Mouse (Mus musculus): Measurements from ENCODE around the gene Nxph1. TPM values are rescaled to one million over a fixed set of nuclear protein-coding genes. Genes with fewer than 3 reads are reported as not detected.

Gene Nxph1
- polyA plus RNA-seq, 1 experiment, result not detected

DNA sequence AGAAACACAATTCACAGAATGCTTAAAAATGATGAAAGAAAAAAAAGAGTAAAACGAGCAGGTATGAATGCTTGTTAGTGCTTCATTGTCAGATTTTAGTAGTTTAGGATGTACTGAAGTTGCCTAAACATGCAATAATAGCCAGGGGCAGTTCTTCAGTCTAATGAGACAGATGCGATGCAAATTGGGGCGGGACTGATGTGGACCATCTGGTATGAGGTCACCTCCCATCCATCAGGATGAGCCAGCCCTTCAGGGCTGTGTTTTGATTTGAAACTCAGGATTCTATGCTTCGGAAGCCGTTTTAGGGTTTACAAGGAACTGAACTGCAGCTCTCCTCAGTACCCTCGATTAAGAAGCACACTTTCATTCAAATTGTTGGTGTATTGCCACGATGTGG is 121.7 kb downstream of the Nxph1 start:
- 66% methylated on average over 7 of the region's 7 CpGs for WGBS
- H3K4me3 ChIP-seq (ENCODE audit: low read depth, low read length), result no peak overlapping the region
- no peaks in the 10 kb centered on the region for H3K4me1 ChIP-seq (ENCODE audit: control insufficient read depth, insufficient read depth, insufficient read length, low read length)
- TF ChIP-seq CTCF (IDR thresholded peaks at IDR 0.05; ENCODE audit: extremely low read depth, insufficient read length, insufficient replicate concordance, low read depth, low read length), result no peak
- no peak for TF ChIP-seq POLR2A (IDR thresholded peaks at IDR 0.05; ENCODE audit: low read depth, low read length)
- no peak overlapping the region for H3K27ac ChIP-seq (ENCODE audit: insufficient read depth, low read depth, low read length)
- no peaks in the 10 kb centered on the region for H3K27me3 ChIP-seq (ENCODE audit: control insufficient read depth, insufficient read depth, low read length)
- no peaks in the 10 kb centered on the region for H3K36me3 ChIP-seq (ENCODE audit: control insufficient read depth, insufficient read depth, low read length)

DNA sequence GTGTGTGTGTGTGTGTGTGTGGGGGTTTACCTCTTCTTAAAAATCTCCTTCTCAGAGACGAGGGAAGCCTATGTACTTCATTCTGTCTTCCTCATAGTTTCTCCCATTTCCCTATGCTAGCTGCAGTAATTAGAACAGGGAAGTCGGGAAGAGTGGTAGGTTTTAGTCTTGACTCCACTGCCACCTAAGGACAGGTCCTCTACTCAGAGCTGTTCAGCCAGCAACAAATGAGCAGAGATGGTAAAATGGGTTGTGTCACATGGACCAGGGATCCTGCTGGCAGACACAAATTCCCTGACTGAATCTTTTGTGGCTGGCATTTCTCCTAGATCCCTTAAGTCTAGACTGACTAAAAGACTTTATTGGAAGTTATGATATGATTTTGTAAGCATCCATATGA is 128.2 kb downstream of the Nxph1 start:
- no peaks in the 10 kb centered on the region for H3K27me3 ChIP-seq (ENCODE audit: control insufficient read depth, insufficient read depth, low read length)
- 55% methylated on average over 2 of the region's 2 CpGs for WGBS
- TF ChIP-seq CTCF (IDR thresholded peaks at IDR 0.05; ENCODE audit: extremely low read depth, insufficient read length, insufficient replicate concordance, low read depth, low read length), result no peak
- TF ChIP-seq POLR2A (IDR thresholded peaks at IDR 0.05; ENCODE audit: low read depth, low read length), result no peak
- no peak overlapping the region for H3K27ac ChIP-seq (ENCODE audit: insufficient read depth, low read depth, low read length)
- H3K36me3 ChIP-seq (ENCODE audit: control insufficient read depth, insufficient read depth, low read length), result no peaks in the 10 kb centered on the region
- H3K4me1 ChIP-seq (ENCODE audit: control insufficient read depth, insufficient read depth, insufficient read length, low read length), result no peaks in the 10 kb centered on the region
- no peak overlapping the region for H3K4me3 ChIP-seq (ENCODE audit: low read depth, low read length)

DNA sequence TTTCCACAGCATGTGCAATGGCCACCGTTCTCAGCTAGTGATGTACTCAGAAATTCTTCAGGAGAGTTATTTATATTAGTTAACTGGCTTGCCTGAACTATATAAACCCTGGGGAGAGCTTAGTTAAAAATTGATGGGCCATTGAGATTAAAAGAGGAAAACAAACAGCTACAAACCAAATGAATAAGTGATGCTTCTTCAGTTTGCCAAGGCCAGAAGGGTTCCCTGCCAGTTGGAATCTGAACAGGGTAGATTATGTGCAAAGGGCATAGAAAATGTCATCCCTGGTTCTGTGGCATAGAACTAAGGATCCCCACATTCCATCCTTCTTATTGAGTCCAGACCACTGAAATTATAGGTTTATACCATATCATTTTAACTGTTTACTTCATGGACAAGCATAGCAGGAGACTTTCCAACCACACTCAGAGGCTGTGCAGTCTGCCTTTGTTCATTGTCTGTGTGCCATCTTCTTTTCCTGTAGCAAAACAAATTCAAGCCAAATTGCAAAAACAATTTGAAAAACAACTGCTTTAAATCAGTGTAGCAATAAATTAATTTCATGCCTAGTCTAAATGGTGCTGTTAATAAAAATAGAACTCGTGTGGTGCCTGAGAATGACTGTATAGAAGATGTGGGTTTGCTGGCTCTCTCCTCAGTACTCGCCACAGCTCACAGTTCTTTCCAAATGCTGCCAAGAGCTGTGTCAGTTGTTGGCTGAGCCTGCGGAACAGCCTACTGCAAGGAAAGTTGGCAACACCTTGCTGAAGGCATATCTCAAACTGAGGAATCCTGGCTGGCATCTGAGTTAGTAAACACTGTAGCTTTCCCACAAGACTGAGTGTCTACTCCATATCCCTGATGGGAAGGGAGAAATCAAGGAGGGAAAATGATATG is 129.8 kb downstream of the Nxph1 start:
- no peaks in the 10 kb centered on the region for H3K4me1 ChIP-seq (ENCODE audit: control insufficient read depth, insufficient read depth, insufficient read length, low read length)
- H3K27ac ChIP-seq (ENCODE audit: insufficient read depth, low read depth, low read length), result no peak overlapping the region
- TF ChIP-seq CTCF (IDR thresholded peaks at IDR 0.05; ENCODE audit: extremely low read depth, insufficient read length, insufficient replicate concordance, low read depth, low read length), result no peak
- no peak for TF ChIP-seq POLR2A (IDR thresholded peaks at IDR 0.05; ENCODE audit: low read depth, low read length)
- no peak overlapping the region for H3K4me3 ChIP-seq (ENCODE audit: low read depth, low read length)
- WGBS, result 58% methylated on average over 4 of the region's 4 CpGs
- H3K36me3 ChIP-seq (ENCODE audit: control insufficient read depth, insufficient read depth, low read length), result no peaks in the 10 kb centered on the region
- H3K27me3 ChIP-seq (ENCODE audit: control insufficient read depth, insufficient read depth, low read length), result no peaks in the 10 kb centered on the region

DNA sequence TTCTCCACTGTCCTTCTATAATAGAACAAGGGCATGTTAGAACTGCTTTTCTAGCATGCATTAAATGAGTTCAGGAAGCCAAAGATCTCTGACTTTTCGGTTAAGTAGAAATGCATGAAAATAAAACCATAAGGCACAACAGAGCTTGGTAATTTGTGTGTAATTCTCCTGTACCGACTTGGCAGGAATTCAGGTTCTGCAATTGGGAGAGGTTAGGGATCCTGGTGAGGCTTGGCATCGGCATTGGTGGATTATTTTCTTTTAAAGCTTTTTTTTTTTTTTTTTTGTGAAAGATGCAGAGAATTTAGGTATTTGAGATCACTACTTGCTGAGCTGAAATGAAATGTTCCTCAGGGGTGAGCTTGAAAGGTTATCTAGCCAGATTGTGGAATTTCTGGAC is 135.6 kb downstream of the Nxph1 start:
- Histone ChIP-seq H3K36me3 (ENCODE audit: control insufficient read depth, insufficient read depth, low read length) (no peaks in the 10 kb centered on the region), H3K27me3 (ENCODE audit: control insufficient read depth, insufficient read depth, low read length) (no peaks in the 10 kb centered on the region), H3K4me3 (ENCODE audit: low read depth, low read length) (no peak overlapping the region), H3K4me1 (ENCODE audit: control insufficient read depth, insufficient read depth, insufficient read length, low read length) (no peaks in the 10 kb centered on the region), H3K27ac (ENCODE audit: insufficient read depth, low read depth, low read length) (no peak overlapping the region)
- WGBS, result 78% methylated on average over 3 of the region's 3 CpGs
- TF ChIP-seq CTCF (IDR thresholded peaks at IDR 0.05; ENCODE audit: extremely low read depth, insufficient read length, insufficient replicate concordance, low read depth, low read length), result no peak
- no peak for TF ChIP-seq POLR2A (IDR thresholded peaks at IDR 0.05; ENCODE audit: low read depth, low read length)

DNA sequence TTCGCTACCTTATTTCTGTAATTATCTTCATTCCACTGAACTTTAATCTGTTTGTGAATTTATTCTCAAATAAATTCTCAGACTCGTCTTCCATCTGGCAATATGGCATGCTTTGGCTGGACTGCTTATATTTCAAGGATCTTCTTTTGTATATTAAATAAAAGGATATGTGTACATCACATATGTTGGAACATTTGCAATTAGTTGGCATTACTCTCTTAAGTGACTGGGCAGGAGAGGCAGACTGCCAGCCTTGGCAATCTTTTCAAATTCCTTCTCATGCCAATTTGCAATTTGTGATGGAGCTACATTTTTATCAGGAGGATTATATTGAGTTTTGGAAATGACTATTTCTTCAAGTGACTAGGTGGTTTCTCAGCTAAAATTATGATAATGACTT is 149.1 kb downstream of the Nxph1 start:
- 76% methylated on average over 2 of the region's 2 CpGs for WGBS
- H3K36me3 ChIP-seq (ENCODE audit: control insufficient read depth, insufficient read depth, low read length), result no peaks in the 10 kb centered on the region
- H3K4me1 ChIP-seq (ENCODE audit: control insufficient read depth, insufficient read depth, insufficient read length, low read length), result no peaks in the 10 kb centered on the region
- TF ChIP-seq POLR2A (IDR thresholded peaks at IDR 0.05; ENCODE audit: low read depth, low read length), result no peak
- TF ChIP-seq CTCF (IDR thresholded peaks at IDR 0.05; ENCODE audit: extremely low read depth, insufficient read length, insufficient replicate concordance, low read depth, low read length), result no peak
- H3K27ac ChIP-seq (ENCODE audit: insufficient read depth, low read depth, low read length), result no peak overlapping the region
- H3K4me3 ChIP-seq (ENCODE audit: low read depth, low read length), result no peak overlapping the region
- no peaks in the 10 kb centered on the region for H3K27me3 ChIP-seq (ENCODE audit: control insufficient read depth, insufficient read depth, low read length)

DNA sequence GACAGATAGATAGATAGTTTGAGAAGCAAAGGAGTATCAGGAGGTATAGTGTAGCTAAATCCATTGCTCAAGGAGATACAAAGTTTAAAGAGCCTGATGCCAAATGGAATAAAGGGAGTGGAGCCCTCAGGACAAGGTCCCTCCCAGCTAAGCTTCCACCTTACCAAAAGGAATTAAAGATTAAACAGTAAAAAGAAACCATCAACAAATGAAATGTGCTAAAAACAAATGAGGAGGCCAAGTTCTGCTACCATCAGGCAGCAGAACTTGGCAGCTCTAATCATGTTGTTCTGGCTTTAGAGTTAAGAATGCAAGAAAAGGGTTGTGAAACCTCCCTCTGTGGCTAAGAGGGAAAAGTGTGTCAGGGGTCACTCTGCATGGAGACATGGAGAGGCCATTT is 159.1 kb downstream of the Nxph1 start:
- H3K27ac ChIP-seq (ENCODE audit: insufficient read depth, low read depth, low read length), result no peak overlapping the region

DNA sequence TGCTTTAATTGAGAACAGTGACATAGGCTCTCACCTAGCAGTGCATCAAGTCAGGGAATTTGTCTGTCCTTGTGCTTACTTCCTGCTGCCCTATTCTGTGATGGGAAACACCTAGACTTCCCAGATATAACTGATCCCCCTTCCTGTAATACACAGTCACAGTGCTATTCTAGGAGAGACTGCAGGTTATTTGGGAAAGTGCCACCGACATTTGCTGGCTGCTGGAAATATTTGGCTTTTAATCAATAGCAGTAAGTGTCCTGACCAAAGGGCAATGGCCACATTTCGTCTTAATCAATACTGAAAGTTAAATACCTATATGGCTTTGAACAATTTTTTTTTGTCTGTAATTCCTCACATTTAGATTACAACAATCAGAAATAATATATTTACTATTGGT is 170.9 kb downstream of the Nxph1 start:
- Histone ChIP-seq H3K27me3 (ENCODE audit: control insufficient read depth, insufficient read depth, low read length) (no peaks in the 10 kb centered on the region), H3K4me1 (ENCODE audit: control insufficient read depth, insufficient read depth, insufficient read length, low read length) (no peaks in the 10 kb centered on the region), H3K36me3 (ENCODE audit: control insufficient read depth, insufficient read depth, low read length) (no peaks in the 10 kb centered on the region), H3K4me3 (ENCODE audit: low read depth, low read length) (no peak overlapping the region), H3K27ac (ENCODE audit: insufficient read depth, low read depth, low read length) (no peak overlapping the region)
- WGBS, result 53% methylated on average over 2 of the region's 2 CpGs
- no peak for TF ChIP-seq CTCF (IDR thresholded peaks at IDR 0.05; ENCODE audit: extremely low read depth, insufficient read length, insufficient replicate concordance, low read depth, low read length)
- TF ChIP-seq POLR2A (IDR thresholded peaks at IDR 0.05; ENCODE audit: low read depth, low read length), result no peak

More for the DNA sequence above, 159.1 kb downstream of the Nxph1 start:
- Histone ChIP-seq H3K4me1 (ENCODE audit: control insufficient read depth, insufficient read depth, insufficient read length, low read length) (no peaks in the 10 kb centered on the region), H3K36me3 (ENCODE audit: control insufficient read depth, insufficient read depth, low read length) (no peaks in the 10 kb centered on the region), H3K4me3 (ENCODE audit: low read depth, low read length) (no peak overlapping the region), H3K27me3 (ENCODE audit: control insufficient read depth, insufficient read depth, low read length) (no peaks in the 10 kb centered on the region)
- no peak for TF ChIP-seq CTCF (IDR thresholded peaks at IDR 0.05; ENCODE audit: extremely low read depth, insufficient read length, insufficient replicate concordance, low read depth, low read length)
- no peak for TF ChIP-seq POLR2A (IDR thresholded peaks at IDR 0.05; ENCODE audit: low read depth, low read length)

Data from small intestine, adult 2 months (tissue).